Mouse (Mus musculus) hindbrain, embryonic 13.5 days (tissue): ENCODE data around the gene Gapt. TPM values are rescaled to one million over a fixed set of nuclear protein-coding genes. Genes with fewer than 3 reads are reported as not detected.
A peak's percentile ranks its signal among the peaks of the same experiment; 100 is the strongest.
"Not testable (repeated sequence)": the region's sequence is repeated elsewhere in the genome, so short reads cannot be mapped to it uniquely, and the experiment has no call there.

Source experiments
- ATAC-seq: fragments of 200-750 bp; cut with Nextera tagmentation; 2 replicates; pipeline ENCODE4 v1.8.0; 2017; ENCODE audit warnings: moderate TSS enrichment; ENCODE audit not compliant: low FRiP score
- H3K27ac ChIP-seq: fragments of 300-500 bp; sonication (generic); 2 replicates; pipeline ENCODE4 v1.5.1; 2015; ENCODE audit warnings: inconsistent platforms, mild to moderate bottlenecking, moderate library complexity
- H3K27me3 ChIP-seq: fragments of 300-500 bp; sonication (generic); 2 replicates; pipeline ENCODE4 v1.6.1; 2015; ENCODE audit warnings: mild to moderate bottlenecking, inconsistent platforms
- H3K36me3 ChIP-seq: fragments of 300-500 bp; sonication (generic); 2 replicates; pipeline ENCODE4 v1.6.1; 2015; ENCODE audit warnings: mild to moderate bottlenecking, inconsistent platforms
- H3K4me1 ChIP-seq: fragments of 300-500 bp; sonication (generic); replicated peaks from 2 replicates; pipeline ENCODE4 v1.6.1; 2015; ENCODE audit warnings: inconsistent platforms
- H3K4me2 ChIP-seq: fragments of 300-500 bp; sonication (generic); 2 replicates; pipeline ENCODE4 v1.6.1; 2015; ENCODE audit warnings: inconsistent platforms, mild to moderate bottlenecking, moderate library complexity
- H3K4me3 ChIP-seq: fragments of 300-500 bp; sonication (generic); 2 replicates; pipeline ENCODE4 v1.5.1; 2015; ENCODE audit warnings: mild to moderate bottlenecking, inconsistent platforms
- H3K9ac ChIP-seq: fragments of 300-500 bp; sonication (generic); 2 replicates; pipeline ENCODE4 v1.6.1; 2015; ENCODE audit warnings: mild to moderate bottlenecking, inconsistent platforms
- H3K9me3 ChIP-seq: fragments of 300-500 bp; sonication (generic); 2 replicates; pipeline ENCODE4 v1.6.1; 2016; ENCODE audit warnings: inconsistent platforms
- WGBS: fragments of 180-500 bp; shearing (Covaris S2); methylation state at CpG from one replicate; pipeline ENCODE4 v1.1.7; 2015; 5-methylcytosine and 5-hydroxymethylcytosine counted together
- polyA plus RNA-seq: library from polyadenylated mRNA; unstranded; fragments of >200 nt; fragmentation: Nextera tagmentation; extraction: Ambion mirVana; gene quantifications from 2 replicates; pipeline ENCODE4 v1.2.1, GENCODE M21; 2015

Gene Gapt
- polyA plus RNA-seq, 1 experiment from 2014 or later, result 0.13 TPM

DNA sequence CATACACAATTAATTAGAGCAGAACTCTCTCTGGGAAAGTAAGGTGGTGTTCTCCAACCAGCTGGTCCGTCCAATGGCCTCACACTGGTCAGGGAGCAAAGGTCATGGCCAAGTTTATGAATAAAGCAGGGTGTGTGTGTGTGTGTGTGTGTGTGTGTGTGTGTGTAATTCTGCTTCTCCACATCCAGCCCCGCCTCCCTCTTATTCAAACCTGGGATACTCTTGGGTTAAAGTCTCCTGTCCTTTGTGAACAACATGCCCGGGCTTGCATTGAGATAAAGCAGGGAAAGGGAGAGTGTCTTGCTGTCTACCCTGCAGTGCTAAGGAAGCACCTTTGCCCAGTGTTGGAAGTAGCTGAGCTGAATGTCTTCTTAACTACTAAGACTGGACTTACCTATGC lies 35.6 kb upstream of the Gapt start:
- ATAC-seq, result no peak
- H3K4me3 ChIP-seq, result no peak overlapping the region
- H3K9me3 ChIP-seq, result peaks cover 3% of the 10 kb centered on the region; the same call in 1 of the 2 replicates
- 47% methylated on average over 3 of the region's 3 CpGs for WGBS
- H3K36me3 ChIP-seq, result peaks cover 3% of the 10 kb centered on the region
- H3K27ac ChIP-seq, result no peak overlapping the region
- no peak overlapping the region for H3K9ac ChIP-seq
- H3K27me3 ChIP-seq, result no peaks in the 10 kb centered on the region
- H3K4me2 ChIP-seq, result no peak overlapping the region
- H3K4me1 ChIP-seq, result peaks cover 8% of the 10 kb centered on the region

DNA sequence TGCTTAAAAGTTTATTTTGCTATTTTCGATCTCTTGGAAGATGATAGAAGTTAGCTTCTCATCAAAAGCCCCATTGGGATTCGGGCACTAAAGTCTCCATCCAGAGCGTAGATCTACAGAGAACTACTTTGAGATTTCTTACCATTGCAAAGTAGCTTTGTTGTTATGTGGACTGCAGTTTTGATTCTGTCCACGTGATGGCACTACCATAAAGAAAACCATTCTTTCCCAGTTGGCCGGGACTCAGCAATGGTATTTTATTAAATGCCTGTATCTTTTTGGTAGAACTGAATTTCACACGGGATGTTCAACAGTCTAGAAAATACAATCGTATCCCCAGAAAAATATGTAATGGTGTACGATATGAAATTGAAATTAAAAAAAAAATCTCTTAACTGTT lies 35.2 kb upstream of the Gapt start:
- peaks cover 3% of the 10 kb centered on the region; the same call in 1 of the 2 replicates for H3K9me3 ChIP-seq
- WGBS, result 21% methylated on average over 8 of the region's 8 CpGs
- ATAC-seq, result no peak
- no peak overlapping the region for H3K4me2 ChIP-seq
- H3K4me3 ChIP-seq, result no peak overlapping the region
- no peaks in the 10 kb centered on the region for H3K27me3 ChIP-seq
- H3K9ac ChIP-seq, result no peak overlapping the region
- no peak overlapping the region for H3K27ac ChIP-seq
- H3K36me3 ChIP-seq, result no peaks in the 10 kb centered on the region
- peaks cover 4% of the 10 kb centered on the region for H3K4me1 ChIP-seq

DNA sequence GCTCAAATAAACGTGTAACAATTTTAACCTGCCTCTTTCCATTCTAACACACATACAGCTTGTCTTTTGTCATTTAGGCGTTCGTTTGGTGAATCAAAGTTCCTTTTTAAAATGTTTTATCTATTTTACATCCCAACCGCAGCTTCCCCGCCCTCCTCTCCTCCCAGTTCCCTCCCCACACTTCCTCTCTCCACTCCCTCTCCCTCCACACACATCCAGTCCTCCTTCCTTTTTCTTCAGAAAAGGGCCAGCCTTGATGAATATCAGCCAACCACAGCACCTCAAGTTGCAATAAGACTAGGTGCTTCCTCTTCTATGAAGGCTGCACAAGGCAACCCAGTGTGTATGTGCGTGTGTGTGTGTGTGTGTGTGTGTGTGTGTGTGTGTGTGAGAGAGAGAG lies 27.5 kb upstream of the Gapt start:
- ATAC-seq, result no peak
- no peak overlapping the region for H3K27ac ChIP-seq
- H3K4me1 ChIP-seq, result no peaks in the 10 kb centered on the region
- no peak overlapping the region for H3K4me3 ChIP-seq
- H3K9ac ChIP-seq, result no peak overlapping the region
- 74% methylated on average over 6 of the region's 6 CpGs for WGBS
- H3K4me2 ChIP-seq, result no peak overlapping the region
- H3K36me3 ChIP-seq, result no peaks in the 10 kb centered on the region
- H3K9me3 ChIP-seq, result peaks cover 2% of the 10 kb centered on the region; the same call in 1 of the 2 replicates
- no peaks in the 10 kb centered on the region for H3K27me3 ChIP-seq

DNA sequence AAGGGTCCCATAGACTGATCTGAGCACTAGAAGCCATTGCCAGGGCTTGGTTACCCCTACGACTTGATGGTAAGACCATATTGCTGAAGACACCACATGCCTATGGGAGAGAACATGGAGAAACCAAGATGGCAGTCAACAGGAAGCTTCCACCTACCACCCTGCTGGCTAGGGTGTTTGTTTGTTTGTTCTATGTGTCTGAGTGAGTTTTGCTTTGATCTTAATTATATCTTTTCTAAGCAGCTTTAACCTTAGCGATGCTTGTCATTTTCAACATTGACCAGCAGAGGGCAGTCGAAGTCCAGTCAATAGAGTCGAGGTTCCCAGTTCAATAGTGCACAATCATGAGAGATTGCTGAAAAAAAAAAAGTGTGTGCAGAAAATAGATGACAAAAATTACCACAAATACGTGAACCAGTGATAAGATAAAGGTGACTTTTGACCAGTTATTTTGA lies 25.5 kb upstream of the Gapt start:
- Histone ChIP-seq H3K9me3 (no peaks in the 10 kb centered on the region), H3K27ac (no peak overlapping the region), H3K9ac (no peak overlapping the region), H3K4me3 (no peak overlapping the region), H3K4me2 (no peak overlapping the region), H3K27me3 (no peaks in the 10 kb centered on the region), H3K36me3 (no peaks in the 10 kb centered on the region), H3K4me1 (no peaks in the 10 kb centered on the region)
- 0 out of 2 replicates have a peak, but pooled peaks have one; percentile 66 for ATAC-seq
- 19% methylated on average over 5 of the region's 5 CpGs for WGBS

DNA sequence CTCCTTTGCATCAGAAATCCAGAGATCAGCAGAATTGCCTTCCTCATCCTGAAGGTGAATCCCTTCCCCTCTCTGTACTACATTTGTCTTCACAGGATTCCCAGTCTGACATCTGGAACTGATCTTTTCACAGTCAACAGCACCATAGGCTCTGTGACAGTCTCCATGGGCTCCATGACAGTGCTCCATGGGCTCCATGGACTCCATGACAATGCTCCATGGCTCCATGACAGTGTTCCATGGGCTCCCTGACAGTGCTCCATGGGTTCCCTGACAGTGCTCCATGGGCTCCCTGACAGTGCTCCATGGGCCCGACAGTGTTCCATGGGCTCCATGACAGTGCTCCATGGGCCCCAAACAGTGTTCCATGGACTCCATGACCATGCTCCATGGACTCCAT lies 12.7 kb upstream of the Gapt start:
- peaks cover 2% of the 10 kb centered on the region; the same call in 1 of the 2 replicates for H3K4me1 ChIP-seq
- H3K4me2 ChIP-seq, result no peak overlapping the region
- no peak overlapping the region for H3K4me3 ChIP-seq
- H3K27me3 ChIP-seq, result no peaks in the 10 kb centered on the region
- H3K9ac ChIP-seq, result no peak overlapping the region
- WGBS, result 88% methylated on average over 1 of the region's 1 CpGs
- H3K27ac ChIP-seq, result no peak overlapping the region
- H3K9me3 ChIP-seq, result 0 out of 2 replicates have a peak, but pooled peaks cover 3% of the 10 kb centered on the region
- no peaks in the 10 kb centered on the region for H3K36me3 ChIP-seq
- ATAC-seq, result peak; percentile 29; the same call in 1 of the 2 replicates

DNA sequence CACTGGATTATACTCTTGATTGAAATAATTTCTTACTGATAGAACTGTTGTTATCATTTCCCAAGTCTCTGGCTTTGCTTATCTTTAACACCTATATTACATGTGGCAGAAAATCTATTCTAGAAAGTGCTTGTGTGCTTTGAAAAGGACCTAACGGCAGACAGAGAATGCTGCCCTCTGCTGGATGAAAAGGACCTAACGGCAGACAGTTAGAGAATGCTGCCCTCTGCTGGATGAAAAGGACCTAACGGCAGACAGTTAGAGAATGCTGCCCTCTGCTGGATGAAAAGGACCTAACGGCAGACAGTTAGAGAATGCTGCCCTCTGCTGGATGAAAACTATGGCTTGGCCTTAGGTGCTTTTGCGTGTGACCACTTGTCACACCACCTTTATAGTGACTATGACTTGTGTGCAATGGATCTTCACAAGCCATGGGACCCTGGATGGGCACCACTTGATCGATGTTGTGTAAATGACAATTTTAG lies 11.6 kb upstream of the Gapt start:
- WGBS, result 47% methylated on average over 6 of the region's 6 CpGs
- H3K36me3 ChIP-seq, result not testable (repeated sequence)
- peak; percentile 57 for ATAC-seq

DNA sequence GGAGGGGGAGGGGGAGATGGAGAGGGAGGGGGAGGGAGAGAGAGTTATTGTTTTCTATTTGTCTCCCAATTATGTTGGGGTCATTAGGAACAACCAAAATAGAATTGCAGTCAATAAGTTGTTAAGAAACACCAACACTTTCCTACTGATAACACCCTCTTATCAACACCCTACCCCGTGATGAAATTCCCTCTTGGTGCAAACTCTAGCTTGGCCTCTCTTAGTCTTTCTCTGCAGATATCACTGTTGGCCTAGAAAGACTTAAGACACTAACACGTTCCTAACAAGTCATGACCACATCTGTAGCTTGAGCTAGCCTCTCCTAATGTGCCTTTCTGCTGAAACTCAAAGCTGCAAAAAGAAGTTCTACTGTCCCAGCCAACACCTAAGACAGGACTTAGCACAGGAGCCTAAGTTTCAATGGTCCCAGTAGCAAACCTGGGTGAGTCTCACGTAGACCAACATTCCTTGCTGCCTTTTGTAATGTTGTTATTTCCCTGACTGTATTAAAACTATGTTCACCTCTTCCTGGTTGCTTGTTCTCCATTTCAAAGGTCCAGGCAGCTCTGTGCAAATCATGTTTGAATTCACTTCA lies 11.1 kb upstream of the Gapt start:
- no peak overlapping the region for H3K27ac ChIP-seq
- peak; percentile 33; the same call in 1 of the 2 replicates for ATAC-seq

More for the DNA sequence above, 11.6 kb upstream of the Gapt start:
- H3K27me3 ChIP-seq, H3K4me2 ChIP-seq, H3K27ac ChIP-seq, H3K4me1 ChIP-seq, H3K9me3 ChIP-seq, H3K9ac ChIP-seq, H3K4me3 ChIP-seq: not testable (repeated sequence)

DNA sequence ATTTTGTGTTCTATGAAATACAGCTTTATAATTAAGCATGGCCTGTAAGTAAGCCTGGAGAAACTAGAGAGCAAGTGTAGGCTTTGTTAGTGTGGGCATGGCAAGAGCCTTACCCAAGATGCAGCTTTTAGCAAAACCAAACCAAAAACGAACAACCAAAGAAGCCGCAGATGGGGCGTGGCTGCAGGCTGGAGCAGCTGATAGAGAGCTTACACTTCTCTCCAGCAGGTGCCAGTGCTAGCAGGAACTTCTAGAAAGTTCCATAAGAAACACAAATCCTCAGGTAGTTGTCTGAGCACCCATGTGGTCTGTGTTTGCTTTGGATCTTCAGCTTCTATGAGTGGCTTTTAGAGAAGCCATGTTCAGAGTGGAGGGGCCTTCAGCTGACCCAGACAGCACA lies 9.5 kb upstream of the Gapt start:
- no peak overlapping the region for H3K27ac ChIP-seq
- peaks cover 2% of the 10 kb centered on the region; the same call in 1 of the 2 replicates for H3K4me1 ChIP-seq
- H3K27me3 ChIP-seq, result no peaks in the 10 kb centered on the region
- 97% methylated on average over 3 of the region's 3 CpGs for WGBS
- H3K36me3 ChIP-seq, result no peaks in the 10 kb centered on the region
- no peak overlapping the region for H3K4me3 ChIP-seq
- H3K9me3 ChIP-seq, result 0 out of 2 replicates have a peak, but pooled peaks cover 2% of the 10 kb centered on the region
- H3K4me2 ChIP-seq, result no peak overlapping the region
- H3K9ac ChIP-seq, result no peak overlapping the region
- no peak for ATAC-seq

More for the DNA sequence above, 11.1 kb upstream of the Gapt start:
- no peak overlapping the region for H3K4me3 ChIP-seq
- no peaks in the 10 kb centered on the region for H3K27me3 ChIP-seq
- H3K9me3 ChIP-seq, result 0 out of 2 replicates have a peak, but pooled peaks cover 3% of the 10 kb centered on the region
- H3K9ac ChIP-seq, result no peak overlapping the region
- H3K4me2 ChIP-seq, result no peak overlapping the region
- H3K4me1 ChIP-seq, result peaks cover 2% of the 10 kb centered on the region; the same call in 1 of the 2 replicates
- no peaks in the 10 kb centered on the region for H3K36me3 ChIP-seq
- 95% methylated on average over 3 of the region's 3 CpGs for WGBS

DNA sequence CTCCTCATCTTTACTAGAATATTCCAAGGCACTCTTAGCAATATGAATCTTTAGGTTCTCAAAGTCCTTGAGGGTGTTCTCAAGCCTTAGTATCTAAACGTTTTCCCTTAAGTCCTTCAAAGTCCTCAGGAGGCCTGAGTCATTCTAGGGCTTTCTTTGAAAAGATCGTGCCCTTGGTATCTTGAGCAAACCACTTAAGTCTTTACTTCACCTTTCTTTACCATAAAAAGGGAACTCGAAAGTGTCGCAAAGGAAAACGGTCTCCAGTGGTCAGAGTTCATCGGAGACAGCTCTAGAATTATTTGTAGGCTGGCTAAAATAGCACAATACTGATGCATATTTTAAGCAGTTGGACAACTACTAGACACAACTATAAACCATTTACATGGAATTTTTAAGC lies 6.7 kb upstream of the Gapt start:
- H3K9me3 ChIP-seq, result no peaks in the 10 kb centered on the region
- 86% methylated on average over 6 of the region's 6 CpGs for WGBS
- no peak overlapping the region for H3K27ac ChIP-seq
- H3K4me2 ChIP-seq, result no peak overlapping the region
- H3K4me1 ChIP-seq, result peaks cover 2% of the 10 kb centered on the region; the same call in 1 of the 2 replicates
- H3K4me3 ChIP-seq, result no peak overlapping the region
- no peaks in the 10 kb centered on the region for H3K27me3 ChIP-seq
- no peaks in the 10 kb centered on the region for H3K36me3 ChIP-seq
- H3K9ac ChIP-seq, result no peak overlapping the region
- no peak for ATAC-seq

DNA sequence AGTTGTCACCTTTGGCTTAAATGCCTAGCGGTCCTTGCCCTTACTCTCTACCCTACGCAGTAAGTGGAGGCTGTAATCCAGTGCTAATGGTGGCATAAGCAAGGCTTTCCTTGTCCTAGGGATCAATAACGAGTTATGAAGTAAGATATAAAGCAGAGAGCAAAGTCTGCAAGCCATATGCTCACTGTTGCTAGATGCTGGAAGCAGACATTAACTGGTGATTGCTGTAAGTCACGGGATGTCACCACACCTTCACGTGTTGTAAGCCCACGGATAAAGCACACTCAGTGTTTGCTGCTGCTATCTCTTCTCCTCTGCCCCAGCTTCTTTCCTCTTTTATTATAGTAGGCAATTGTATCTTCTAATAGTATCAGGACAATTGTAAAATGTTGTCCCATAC lies 5.9 kb downstream of the Gapt start:
- WGBS, result 91% methylated on average over 6 of the region's 6 CpGs
- H3K4me2 ChIP-seq, result no peak overlapping the region
- H3K36me3 ChIP-seq, result no peaks in the 10 kb centered on the region
- no peak overlapping the region for H3K27ac ChIP-seq
- H3K4me3 ChIP-seq, result no peak overlapping the region
- H3K9ac ChIP-seq, result no peak overlapping the region
- H3K9me3 ChIP-seq, result no peaks in the 10 kb centered on the region
- no peaks in the 10 kb centered on the region for H3K27me3 ChIP-seq
- H3K4me1 ChIP-seq, result peaks cover 7% of the 10 kb centered on the region
- no peak for ATAC-seq

DNA sequence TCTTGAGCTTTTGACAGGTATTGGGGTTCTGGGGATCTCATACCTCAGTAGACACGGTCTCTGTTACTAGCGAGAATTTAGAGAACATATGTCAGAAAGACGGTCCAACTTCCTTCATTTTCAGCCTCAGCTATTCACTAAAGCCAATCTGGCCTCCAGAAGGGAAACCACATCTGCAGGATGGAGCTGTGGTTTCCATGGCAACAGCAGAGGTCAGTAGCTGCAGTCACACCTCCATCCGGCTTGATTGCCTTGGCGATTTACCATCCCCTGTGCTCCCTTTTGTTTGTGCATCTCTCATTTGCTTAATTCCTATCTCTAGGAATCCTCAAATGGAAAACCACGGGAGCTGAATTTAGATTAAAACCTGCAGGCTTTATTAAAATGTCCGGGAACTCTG lies 10.3 kb downstream of the Gapt start:
- H3K9me3 ChIP-seq, result no peaks in the 10 kb centered on the region
- peaks cover 7% of the 10 kb centered on the region for H3K4me1 ChIP-seq
- H3K9ac ChIP-seq, result no peak overlapping the region
- no peaks in the 10 kb centered on the region for H3K27me3 ChIP-seq
- H3K36me3 ChIP-seq, result no peaks in the 10 kb centered on the region
- no peak overlapping the region for H3K4me3 ChIP-seq
- ATAC-seq, result peak; percentile 59; the same call in 1 of the 2 replicates
- no peak overlapping the region for H3K4me2 ChIP-seq
- H3K27ac ChIP-seq, result peak overlapping the region; percentile 76
- 20% methylated on average over 7 of the region's 7 CpGs for WGBS

DNA sequence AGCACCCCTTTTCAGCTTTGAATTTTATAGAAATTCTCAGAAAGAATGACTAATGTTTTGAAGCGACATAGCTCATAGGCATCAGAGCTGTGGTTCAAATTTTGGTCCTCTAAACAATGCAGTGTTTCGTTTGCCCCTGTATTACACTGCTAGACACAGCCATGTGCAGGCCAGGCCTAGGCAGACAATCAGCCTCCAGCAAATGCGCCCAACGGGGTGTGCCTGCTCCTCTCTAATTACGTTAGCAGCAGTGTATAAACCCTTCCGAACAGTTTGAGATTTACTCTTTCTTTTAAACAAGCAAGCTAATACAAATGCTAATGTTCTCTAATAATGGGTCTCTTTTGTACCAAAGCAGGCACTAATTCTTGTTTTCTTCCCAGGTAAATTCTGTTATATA lies 14.4 kb downstream of the Gapt start:
- H3K36me3 ChIP-seq, result no peaks in the 10 kb centered on the region
- no peaks in the 10 kb centered on the region for H3K9me3 ChIP-seq
- H3K27ac ChIP-seq, result peak overlapping the region; percentile 44; the same call in 1 of the 2 replicates
- H3K4me2 ChIP-seq, result no peak overlapping the region
- 58% methylated on average over 6 of the region's 6 CpGs for WGBS
- H3K9ac ChIP-seq, result no peak overlapping the region
- H3K4me1 ChIP-seq, result peaks cover 7% of the 10 kb centered on the region
- no peak overlapping the region for H3K4me3 ChIP-seq
- no peaks in the 10 kb centered on the region for H3K27me3 ChIP-seq
- 0 out of 2 replicates have a peak, but pooled peaks have one; percentile 54 for ATAC-seq
